Mouse (Mus musculus): ENCODE results near the gene Bpifb3.
A peak's percentile ranks its signal among the peaks of the same experiment; 100 is the strongest.

Gene Bpifb3

DNA sequence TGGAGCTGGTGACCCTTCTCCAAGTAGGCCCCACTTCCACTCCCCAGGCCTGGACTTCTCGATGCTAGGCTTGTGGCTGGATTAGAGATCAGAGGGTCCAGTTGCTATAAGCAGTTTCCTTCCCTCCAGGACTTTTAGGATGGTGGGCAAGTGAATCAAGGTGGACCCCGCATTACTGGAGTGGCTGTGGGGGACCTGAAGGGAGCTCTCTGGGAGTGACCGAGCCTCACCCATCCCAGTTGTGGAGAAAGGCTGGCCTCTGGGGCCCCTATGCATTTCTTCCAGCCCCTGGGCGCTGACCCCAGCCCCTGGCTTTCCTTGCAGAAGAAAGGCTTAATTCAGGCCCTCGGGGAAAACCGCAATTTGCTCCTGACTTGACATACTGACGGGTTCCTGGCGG is at the start of gene Bpifb3:
Bpifb3 (plus strand) TSS at position 301 of the 400 bp plus-strand sequence.
- no peak for DNase-seq

DNA sequence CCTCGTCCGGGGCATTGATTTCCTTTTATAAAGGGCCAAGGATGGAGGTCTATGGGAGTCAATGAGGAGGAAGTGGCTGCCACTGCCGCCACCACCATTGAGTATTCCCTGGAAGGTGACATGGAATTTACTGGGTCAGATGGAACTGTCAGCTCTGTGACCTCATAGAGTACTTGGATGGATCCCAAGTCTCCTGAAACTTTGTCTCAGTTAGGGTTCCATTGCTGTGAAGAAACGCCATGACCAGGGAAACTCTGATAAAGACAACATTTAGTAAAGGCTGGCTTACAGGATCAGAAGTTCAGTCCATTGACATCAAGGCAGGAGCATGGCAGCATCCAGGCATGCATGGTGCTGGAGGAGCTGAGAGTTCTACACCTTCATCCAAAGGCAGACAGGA is 47.0 kb upstream of the Bpifb3 start, which contains the start of gene Sun5:
Sun5 (minus strand) TSS at position 101 of the 400 bp plus-strand sequence.
- DNase-seq = no peak

- DNase-seq = no peak
Measured at GRCm38 (mm10) chr2:153874745-153875144, 43.3 kb upstream of the Bpifb3 start, which contains the start of gene Bpifb2. Gene Bpifb2 (plus strand): TSS chr2:153875045.

- peak; percentile 44 for DNase-seq
Measured at GRCm38 (mm10) chr2:153899111-153899510, 18.9 kb upstream of the Bpifb3 start.

DNA sequence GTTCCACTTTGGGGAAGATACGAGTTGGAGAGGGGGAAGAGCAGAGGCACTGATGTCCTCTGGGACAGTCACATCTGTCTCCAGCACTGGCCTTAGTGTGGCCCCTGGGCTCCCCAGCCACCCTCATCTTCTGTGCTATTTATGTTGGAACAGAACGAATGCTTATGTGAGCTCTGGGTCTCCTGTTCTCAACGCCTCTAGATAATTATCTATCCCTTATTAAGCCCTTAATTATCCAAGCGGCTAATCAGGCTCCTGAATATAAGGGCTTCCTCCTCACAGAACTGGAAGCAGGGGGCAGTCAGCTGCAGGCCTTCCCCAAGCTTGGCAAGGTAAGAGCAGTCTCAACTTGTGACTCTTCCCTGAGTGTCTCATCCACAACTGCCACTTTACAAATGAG is 17.9 kb upstream of the Bpifb3 start, which contains the start of gene Bpifb6:
Bpifb6 (plus strand) TSS at position 301 of the 400 bp plus-strand sequence.
- DNase-seq = no peak

GRCm38 (mm10) chr2:153902726-153903125 is 15.3 kb upstream of the Bpifb3 start:
- DNase-seq = peak; percentile 84

DNA sequence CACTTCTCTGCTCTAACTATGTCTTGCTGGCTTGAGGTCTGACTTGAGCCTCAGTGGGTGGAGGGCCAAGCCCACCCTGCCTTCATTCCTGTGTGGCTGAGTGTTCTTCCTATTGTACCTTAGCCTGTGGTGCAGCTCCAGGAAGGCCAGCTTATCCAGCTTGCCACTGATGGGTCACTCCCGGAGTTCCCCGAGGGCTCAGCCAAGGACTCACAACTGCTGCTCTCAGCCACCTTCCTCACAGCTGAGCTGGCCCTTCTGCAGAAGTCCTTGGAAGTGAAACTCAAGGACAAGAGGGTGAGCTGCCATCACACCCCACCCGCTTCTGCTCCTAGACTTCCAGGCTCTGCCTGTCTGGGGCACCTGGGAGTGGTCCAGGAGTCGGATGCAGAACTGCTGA is 11.4 kb upstream of the Bpifb3 start:
- DNase-seq = no peak

DNA sequence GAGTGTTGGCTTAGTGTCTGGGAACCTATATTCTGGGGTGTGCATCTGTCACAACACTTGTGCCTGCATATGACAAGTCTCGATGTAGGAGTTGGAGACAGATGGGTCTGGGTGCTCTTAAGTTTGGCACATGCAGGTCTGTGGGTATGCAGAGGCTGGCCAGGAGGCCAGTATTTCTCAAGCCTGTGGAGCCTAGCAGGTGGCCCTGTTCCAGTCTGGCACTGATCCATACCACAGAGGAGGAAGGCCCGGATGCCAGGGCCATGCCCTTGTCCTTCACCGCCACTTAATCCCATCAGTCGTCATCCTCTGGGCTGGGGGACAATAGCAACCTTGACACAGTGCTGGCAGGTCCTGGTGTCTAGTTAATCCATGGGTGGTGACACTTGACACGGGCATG is 3.9 kb upstream of the Bpifb3 start:
- DNase-seq = peak; percentile 26

- no peak for DNase-seq
Measured at GRCm38 (mm10) chr2:153921246-153921645, 3.2 kb downstream of the Bpifb3 start.

DNA sequence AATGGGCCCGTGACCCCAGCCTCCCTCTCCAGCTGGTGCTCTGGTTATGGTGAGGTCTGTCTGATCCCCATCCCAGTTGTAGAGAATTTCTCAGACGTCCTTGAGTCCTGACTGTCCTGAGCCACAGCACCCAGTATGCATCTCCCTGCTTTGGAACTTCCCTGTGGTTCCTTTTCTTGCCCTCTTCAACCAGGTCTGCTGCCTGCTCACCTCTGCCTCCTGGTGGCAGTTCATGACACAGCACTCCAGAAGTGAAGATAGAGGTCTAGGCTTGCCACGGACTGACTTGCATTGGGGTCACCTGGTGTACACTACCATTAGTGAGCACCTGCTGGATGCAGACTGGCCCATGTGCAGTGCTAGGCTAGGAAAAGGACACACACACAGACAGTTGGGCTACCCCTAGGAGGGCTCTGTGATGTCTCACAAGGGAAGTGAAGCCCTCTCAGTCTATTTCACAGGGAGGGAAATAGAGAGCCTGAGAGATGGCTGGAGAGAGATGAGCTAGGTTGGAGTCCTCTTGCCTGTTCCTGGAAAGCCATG is 11.9 kb downstream of the Bpifb3 start:
- peak; percentile 63 for DNase-seq

DNA sequence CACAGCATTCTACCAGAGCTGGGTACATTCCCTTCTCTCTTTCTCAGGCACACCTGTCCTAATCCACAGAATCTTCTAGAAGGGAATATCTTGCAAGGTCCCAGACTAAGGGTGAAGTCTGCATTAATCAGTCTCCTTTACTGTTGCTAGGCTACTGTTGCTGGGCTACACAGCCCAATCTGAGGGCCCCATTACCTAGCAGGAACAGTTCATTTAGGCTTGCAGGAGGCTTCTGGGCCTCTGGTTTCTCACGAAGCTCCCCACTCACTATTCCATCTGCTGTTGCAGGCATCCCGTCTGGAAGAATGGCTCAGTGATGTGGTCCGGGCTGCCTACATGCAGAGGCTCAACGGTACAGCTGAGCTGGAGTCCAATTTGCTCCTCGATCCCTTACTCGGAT is 13.1 kb downstream of the Bpifb3 start:
- DNase-seq = no peak

DNA sequence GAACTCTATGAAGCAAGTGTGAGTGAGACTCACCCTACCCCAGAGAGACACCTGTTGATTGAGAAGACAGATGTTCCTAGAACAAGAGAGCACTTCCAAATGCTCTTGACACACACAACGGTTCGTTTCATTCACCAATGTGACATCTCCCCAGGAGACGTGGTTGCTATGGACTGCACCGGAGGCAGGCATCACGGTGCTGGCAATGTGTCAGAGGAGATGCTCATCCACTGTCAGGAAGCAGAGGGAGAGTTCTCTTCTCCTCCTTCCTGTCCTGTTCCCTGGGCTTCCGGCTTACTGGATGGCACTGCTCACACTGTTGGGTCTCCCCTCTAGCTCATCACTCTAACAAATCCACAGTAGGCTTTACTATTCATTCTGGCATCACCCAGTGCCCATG is 15.3 kb downstream of the Bpifb3 start:
- DNase-seq = no peak

- no peak for DNase-seq
Measured at GRCm38 (mm10) chr2:153935348-153935747, 17.3 kb downstream of the Bpifb3 start.

GRCm38 (mm10) chr2:153937843-153938242 is 19.8 kb downstream of the Bpifb3 start, which contains the start of gene Bpifb4:
Gene Bpifb4 (plus strand): TSS chr2:153938212.
- DNase-seq = no peak

DNA sequence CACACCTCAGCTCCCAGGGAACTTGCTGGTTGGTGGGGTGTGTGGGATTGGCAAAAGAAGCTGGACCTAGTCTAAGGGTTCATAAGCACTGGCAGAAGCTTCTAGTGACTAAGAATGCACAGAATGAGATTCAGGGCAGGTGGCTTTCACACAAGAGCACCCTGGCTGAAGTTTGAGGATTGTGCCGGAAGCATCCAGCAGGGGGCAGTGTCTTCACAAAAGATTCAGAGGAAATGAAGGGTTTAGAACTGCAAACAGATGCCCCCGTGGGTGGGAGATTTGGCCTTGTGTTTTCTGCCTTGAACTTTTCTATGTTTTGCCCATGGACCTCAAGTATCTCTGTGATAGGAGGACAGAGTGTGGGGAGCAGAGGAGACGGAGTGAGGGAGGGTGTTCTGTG is 25.5 kb downstream of the Bpifb3 start:
- peak; percentile 80 for DNase-seq

DNA sequence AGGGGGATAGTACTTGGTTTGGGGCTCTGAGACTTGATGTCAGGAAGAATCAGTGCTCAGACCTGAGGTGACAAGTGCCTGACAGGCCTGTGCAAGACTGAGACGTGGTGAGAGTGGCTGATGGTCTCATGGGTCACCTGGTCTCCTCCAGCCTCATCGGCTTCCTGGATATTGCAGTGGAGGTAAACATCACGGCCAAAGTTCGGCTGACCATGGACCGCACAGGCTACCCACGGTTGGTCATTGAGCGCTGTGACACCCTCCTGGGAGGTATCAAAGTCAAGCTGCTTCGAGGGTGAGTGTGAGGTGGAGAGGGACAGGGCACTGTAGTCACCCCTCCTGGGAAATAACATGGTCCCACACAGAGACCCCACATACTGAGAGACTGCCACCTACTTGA is 26.5 kb downstream of the Bpifb3 start:
- DNase-seq = no peak

DNA sequence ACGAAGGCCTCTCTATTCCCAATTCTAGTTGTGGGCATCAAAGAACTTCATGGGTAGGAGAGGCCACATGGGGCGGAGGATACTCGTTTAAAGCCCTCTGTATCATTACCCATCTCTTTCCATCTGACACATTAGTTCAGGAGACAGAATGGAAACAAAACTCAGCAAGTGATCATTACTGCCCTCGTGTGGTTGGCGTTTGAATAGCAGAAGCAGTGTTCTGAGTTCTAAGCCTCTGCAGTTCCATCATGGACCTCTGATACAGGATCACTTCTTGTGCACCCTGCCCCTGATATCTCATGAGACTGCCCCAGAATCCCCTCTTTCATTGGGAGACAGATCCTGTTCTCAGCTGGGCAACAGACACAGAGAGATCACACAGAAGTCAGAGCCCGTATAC is 34.9 kb downstream of the Bpifb3 start:
- DNase-seq = peak; percentile 82

GRCm38 (mm10) chr2:153953836-153954235 is 35.8 kb downstream of the Bpifb3 start:
- DNase-seq = peak; percentile 27

DNA sequence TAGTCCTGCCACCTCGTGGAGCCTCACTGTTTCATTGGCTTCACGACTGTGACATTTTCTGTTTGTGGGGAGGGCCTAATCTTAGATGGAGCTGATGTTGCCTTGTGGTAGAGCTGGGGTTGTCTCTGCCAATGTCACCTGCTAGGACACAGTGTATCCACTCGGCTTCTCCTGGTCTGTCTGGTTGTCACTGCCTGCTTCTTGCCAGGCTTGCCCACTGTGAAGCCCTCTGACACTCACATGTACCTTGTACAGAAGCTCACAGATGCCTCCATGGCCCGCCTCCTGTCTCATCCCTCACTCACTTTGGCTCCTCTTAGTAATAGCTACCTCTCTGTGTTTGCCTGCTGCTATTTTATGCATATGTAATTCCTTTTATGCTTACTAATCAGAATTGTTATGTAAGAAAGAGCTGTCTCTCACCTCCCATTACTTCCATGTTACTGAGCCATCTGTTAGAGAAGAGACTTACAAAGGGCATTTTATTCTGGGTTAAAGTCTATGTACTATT is 44.8 kb downstream of the Bpifb3 start:
- DNase-seq = peak; percentile 92

DNA sequence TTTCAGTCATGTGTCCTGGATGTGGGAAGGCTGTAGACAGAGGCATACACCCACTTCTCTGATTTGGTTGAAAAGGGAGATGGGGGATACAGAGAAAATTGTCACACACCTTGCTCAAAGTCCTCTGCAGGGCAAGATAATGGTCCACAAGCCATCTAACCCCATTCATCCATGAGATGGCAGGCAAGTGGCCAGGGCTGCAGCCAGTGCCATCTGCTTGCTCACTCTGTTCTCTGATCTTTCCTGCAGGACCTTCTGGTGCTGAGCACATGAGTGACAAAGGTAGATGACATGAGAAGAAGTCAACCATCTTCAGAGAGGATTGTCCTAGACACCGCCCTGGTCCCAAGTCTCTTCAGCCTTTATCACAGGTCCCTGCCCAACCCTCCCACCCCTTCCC is 45.3 kb downstream of the Bpifb3 start:
- DNase-seq = peak; percentile 99

GRCm38 (mm10) chr2:153970221-153970620 is 52.2 kb downstream of the Bpifb3 start:
- DNase-seq = peak; percentile 9

DNA sequence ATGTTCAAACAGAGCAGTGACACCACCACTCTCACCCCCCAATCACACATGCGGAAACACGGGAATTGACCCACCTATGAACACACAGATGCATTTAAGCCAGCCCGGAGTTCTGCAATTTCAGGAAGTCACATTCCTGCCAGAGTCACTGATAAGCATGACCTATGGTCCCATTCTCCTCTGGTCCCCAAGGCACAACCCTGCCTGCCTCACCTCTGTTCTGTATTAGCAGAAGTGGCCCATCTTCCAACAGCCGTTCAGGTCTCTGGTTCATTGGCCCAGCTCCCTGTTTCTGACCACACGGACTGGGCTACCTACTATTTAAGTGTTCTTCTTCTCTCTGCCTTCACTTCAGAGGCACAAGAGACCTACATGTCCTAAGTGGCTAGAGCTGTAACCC is 56.6 kb downstream of the Bpifb3 start, which contains the start of gene Bpifa6:
Bpifa6 (plus strand) TSS at position 364 of the 400 bp plus-strand sequence.
- DNase-seq = no peak

Measured in cerebellum, adult 9-10 months (tissue).